Mouse (Mus musculus) lung, postnatal 0 days (tissue): ENCODE measurements at regions not wholly inside any gene's neighbourhood (a gene's known extent, or its start where the extent isn't known, plus 50 kb on each side); places are given as distances from the start of the nearest gene placed in this dataset.

Experiments
- CTCF ChIP-seq: IDR thresholded peaks from 2 replicates; pipeline ENCODE4 v1.5.1; 2016; ENCODE audit warnings: antibody characterized with exemption, mild to moderate bottlenecking
- EP300 ChIP-seq: IDR thresholded peaks from 2 replicates; pipeline ENCODE4 v1.6.1; 2016; ENCODE audit warnings: antibody characterized with exemption, mild to moderate bottlenecking, control low read depth

- no peak for TF ChIP-seq CTCF
- no peak for TF ChIP-seq EP300
Observed at GRCm38 (mm10) chr8:109410531-109410930, 83.3 kb upstream of the Pmfbp1 start.
